Mouse (Mus musculus): ENCODE measurements around the gene Olfr709-ps1. TPM values are rescaled to one million over a fixed set of nuclear protein-coding genes. Genes with fewer than 3 reads are reported as not detected.
"Not testable (repeated sequence)": the region's sequence is repeated elsewhere in the genome, so short reads cannot be mapped to it uniquely, and the experiment has no call there.

The Olfr709-ps1 gene
- total RNA-seq (2015) = 0.02 TPM in 1 of 2 replicates, not detected in the other
- total RNA-seq (2017) = not detected in 2 replicates

- no peak for ATAC-seq (replicated peaks; ENCODE audit: poor library complexity)
Measured at GRCm38 (mm10) chr7:106932119-106932518, at the start of gene Olfr709-ps1. Gene Olfr709-ps1 (minus strand): TSS chr7:106932219.

- ATAC-seq (replicated peaks; ENCODE audit: poor library complexity) = no peak
Measured at GRCm38 (mm10) chr7:106975353-106975752, 43.3 kb upstream of the Olfr709-ps1 start, which contains the start of gene Olfr711. Gene Olfr711 (minus strand): TSS chr7:106975453.

GRCm38 (mm10) chr7:106967503-106967902, 35.5 kb upstream of the Olfr709-ps1 start:
- ATAC-seq (replicated peaks; ENCODE audit: poor library complexity) = 0 out of 2 replicates have a peak, but pooled peaks have one; percentile 31

- no peak for ATAC-seq (replicated peaks; ENCODE audit: poor library complexity)
Measured at GRCm38 (mm10) chr7:106963837-106964236, 31.8 kb upstream of the Olfr709-ps1 start, which contains the start of gene Olfr6. Gene Olfr6 (minus strand): TSS chr7:106963937.

GRCm38 (mm10) chr7:106948212-106948611, 16.2 kb upstream of the Olfr709-ps1 start, which contains the start of gene Olfr710:
Gene Olfr710 (minus strand): TSS chr7:106948312.
- ATAC-seq (replicated peaks; ENCODE audit: poor library complexity) = no peak

GRCm38 (mm10) chr7:106920961-106921360, 11.1 kb downstream of the Olfr709-ps1 start:
- not testable (repeated sequence) for ATAC-seq (replicated peaks; ENCODE audit: poor library complexity)

GRCm38 (mm10) chr7:106907676-106908075, 24.3 kb downstream of the Olfr709-ps1 start, which contains the start of gene Olfr1532-ps1:
Gene Olfr1532-ps1 (plus strand): TSS chr7:106908001.
- ATAC-seq (replicated peaks; ENCODE audit: poor library complexity) = peak; percentile 64

- ATAC-seq (replicated peaks; ENCODE audit: poor library complexity) = not testable (repeated sequence)
Measured at GRCm38 (mm10) chr7:106901141-106901540, 30.9 kb downstream of the Olfr709-ps1 start, which contains the start of gene Olfr707. Gene Olfr707 (minus strand): TSS chr7:106901241.

GRCm38 (mm10) chr7:106888062-106888461, 44.0 kb downstream of the Olfr709-ps1 start, which contains the start of gene Olfr706:
Gene Olfr706 (minus strand): TSS chr7:106888162.
- ATAC-seq (replicated peaks; ENCODE audit: poor library complexity) = no peak

GRCm38 (mm10) chr7:106876791-106877190, 55.2 kb downstream of the Olfr709-ps1 start, which contains the start of gene Olfr705:
Gene Olfr705 (minus strand): TSS chr7:106876891.
- no peak for ATAC-seq (replicated peaks; ENCODE audit: poor library complexity)

Other genes with a start within 250 kb of the Olfr709-ps1 start
- gene Olfr694, start 240.4 kb downstream of the Olfr709-ps1 start, total RNA-seq (2015) = not detected in 2 replicates
- not detected in 2 replicates for gene Olfr694, start 240.4 kb downstream of the Olfr709-ps1 start, total RNA-seq (2017)
- gene Olfr695, start 215.8 kb downstream of the Olfr709-ps1 start, total RNA-seq (2015) = 0.05 TPM in 1 of 2 replicates, not detected in the other
- not detected in 2 replicates for gene Olfr695, start 215.8 kb downstream of the Olfr709-ps1 start, total RNA-seq (2017)
- not detected in 2 replicates for gene Olfr697, start 189.8 kb downstream of the Olfr709-ps1 start, total RNA-seq (2015)
- gene Olfr697, start 189.8 kb downstream of the Olfr709-ps1 start, total RNA-seq (2017) = not detected in 2 replicates
- not detected in 2 replicates for gene Olfr698, start 176.8 kb downstream of the Olfr709-ps1 start, total RNA-seq (2015)
- gene Olfr698, start 176.8 kb downstream of the Olfr709-ps1 start, total RNA-seq (2017) = not detected in 2 replicates
- gene Olfr699, start 139.0 kb downstream of the Olfr709-ps1 start, total RNA-seq (2015) = not detected in 2 replicates
- gene Olfr699, start 139.0 kb downstream of the Olfr709-ps1 start, total RNA-seq (2017) = not detected in 2 replicates
- gene Olfr700, start 123.4 kb downstream of the Olfr709-ps1 start, total RNA-seq (2015) = not detected in 2 replicates
- not detected in 2 replicates for gene Olfr700, start 123.4 kb downstream of the Olfr709-ps1 start, total RNA-seq (2017)
- not detected in 2 replicates for gene Olfr701, start 118.1 kb downstream of the Olfr709-ps1 start, total RNA-seq (2015)
- gene Olfr701, start 118.1 kb downstream of the Olfr709-ps1 start, total RNA-seq (2017) = not detected in 2 replicates
- gene Olfr702, start 98.3 kb downstream of the Olfr709-ps1 start, total RNA-seq (2015) = not detected in 2 replicates
- gene Olfr702, start 98.3 kb downstream of the Olfr709-ps1 start, total RNA-seq (2017) = not detected in 2 replicates
- not detected in 2 replicates for gene Olfr703, start 88.9 kb downstream of the Olfr709-ps1 start, total RNA-seq (2015)
- not detected in 2 replicates for gene Olfr703, start 88.9 kb downstream of the Olfr709-ps1 start, total RNA-seq (2017)
- not detected in 2 replicates for gene Olfr704, start 69.0 kb downstream of the Olfr709-ps1 start, total RNA-seq (2015)
- gene Olfr704, start 69.0 kb downstream of the Olfr709-ps1 start, total RNA-seq (2017) = not detected in 2 replicates
- not detected in 2 replicates for gene Olfr705, start 55.3 kb downstream of the Olfr709-ps1 start, total RNA-seq (2015)
- gene Olfr705, start 55.3 kb downstream of the Olfr709-ps1 start, total RNA-seq (2017) = not detected in 2 replicates
- not detected in 2 replicates for gene Olfr706, start 44.1 kb downstream of the Olfr709-ps1 start, total RNA-seq (2015)
- not detected in 2 replicates for gene Olfr706, start 44.1 kb downstream of the Olfr709-ps1 start, total RNA-seq (2017)
- gene Olfr707, start 31.0 kb downstream of the Olfr709-ps1 start, total RNA-seq (2015) = not detected in 2 replicates
- gene Olfr707, start 31.0 kb downstream of the Olfr709-ps1 start, total RNA-seq (2017) = not detected in 2 replicates
- not detected in 2 replicates for gene Olfr1532-ps1, start 24.2 kb downstream of the Olfr709-ps1 start, total RNA-seq (2015)
- gene Olfr1532-ps1, start 24.2 kb downstream of the Olfr709-ps1 start, total RNA-seq (2017) = not detected in 2 replicates
- not detected in 2 replicates for gene Olfr710, start 16.1 kb upstream of the Olfr709-ps1 start, total RNA-seq (2015)
- gene Olfr710, start 16.1 kb upstream of the Olfr709-ps1 start, total RNA-seq (2017) = not detected in 2 replicates
- not detected in 2 replicates for gene Olfr6, start 31.7 kb upstream of the Olfr709-ps1 start, total RNA-seq (2015)
- gene Olfr6, start 31.7 kb upstream of the Olfr709-ps1 start, total RNA-seq (2017) = not detected in 2 replicates
- gene Olfr711, start 43.2 kb upstream of the Olfr709-ps1 start, total RNA-seq (2015) = not detected in 2 replicates
- not detected in 2 replicates for gene Olfr711, start 43.2 kb upstream of the Olfr709-ps1 start, total RNA-seq (2017)
- gene Olfr2, start 73.9 kb upstream of the Olfr709-ps1 start, total RNA-seq (2015) = not detected in 2 replicates
- gene Olfr2, start 73.9 kb upstream of the Olfr709-ps1 start, total RNA-seq (2017) = not detected in 2 replicates
- gene Olfr713, start 99.0 kb upstream of the Olfr709-ps1 start, total RNA-seq (2015) = not detected in 2 replicates
- not detected in 2 replicates for gene Olfr713, start 99.0 kb upstream of the Olfr709-ps1 start, total RNA-seq (2017)
- gene Olfr714, start 138.8 kb upstream of the Olfr709-ps1 start, total RNA-seq (2015) = not detected in 2 replicates
- gene Olfr714, start 138.8 kb upstream of the Olfr709-ps1 start, total RNA-seq (2017) = not detected in 2 replicates
- gene Olfr17, start 161.0 kb upstream of the Olfr709-ps1 start, total RNA-seq (2015) = not detected in 2 replicates
- not detected in 2 replicates for gene Olfr17, start 161.0 kb upstream of the Olfr709-ps1 start, total RNA-seq (2017)
- not detected in 2 replicates for gene Olfr715b, start 178.2 kb upstream of the Olfr709-ps1 start, total RNA-seq (2015)
- gene Olfr715b, start 178.2 kb upstream of the Olfr709-ps1 start, total RNA-seq (2017) = not detected in 2 replicates
- not detected in 2 replicates for gene Olfr715, start 198.9 kb upstream of the Olfr709-ps1 start, total RNA-seq (2015)
- gene Olfr715, start 198.9 kb upstream of the Olfr709-ps1 start, total RNA-seq (2017) = not detected in 2 replicates
- not detected in 2 replicates for gene Olfr716, start 206.1 kb upstream of the Olfr709-ps1 start, total RNA-seq (2015)
- not detected in 2 replicates for gene Olfr716, start 206.1 kb upstream of the Olfr709-ps1 start, total RNA-seq (2017)
- not detected in 2 replicates for gene Nlrp14, start 234.8 kb upstream of the Olfr709-ps1 start, total RNA-seq (2015)
- gene Nlrp14, start 234.8 kb upstream of the Olfr709-ps1 start, total RNA-seq (2017) = not detected in 2 replicates

All from megakaryocyte progenitor cell, adult 5-6 weeks (primary cell).